Mouse (Mus musculus) left cerebral cortex, adult 2 months (tissue): Measurements from ENCODE around the gene 4931400O07Rik. TPM values are rescaled to one million over a fixed set of nuclear protein-coding genes. Genes with fewer than 3 reads are reported as not detected.

ENCODE experiments used
- DNase-seq, 2 experiments: peaks; one replicate each; pipeline ENCODE4 v3.0.0; 2021 to 2022; ENCODE audit warnings: low spot score in 2 of 2, mixed read lengths in 1 of 2; ENCODE audit errors: extremely low spot score in 1 of 2
- H3K27ac ChIP-seq: fragments of 200-600 bp; 2 replicates; pipeline ENCODE4 v1.8.1; 2022
- H3K4me3 ChIP-seq: fragments of 200-600 bp; 2 replicates; pipeline ENCODE4 v1.8.1; 2022
- CTCF ChIP-seq: fragments of 200-600 bp; IDR thresholded peaks from 2 replicates; pipeline ENCODE4 v1.8.1; 2022; ENCODE audit warnings: antibody characterized with exemption, mild to moderate bottlenecking, moderate library complexity
- intact Hi-C: fragments of 180-260 bp; cut with DNase I; formaldehyde crosslinking; loops from one replicate; pipeline ENCODE4 v1.15.1; 2025
- long read RNA-seq, 2 experiments: library from polyadenylated mRNA; stranded (forward); transcript quantifications; one replicate each; pipeline ENCODE4 v2.0.0; 2021; ENCODE audit warnings: borderline mapping rate in 2 of 2
- total RNA-seq, 2 experiments: library from RNA; stranded (reverse); gene quantifications; 2 replicates each; pipeline ENCODE4 v1.2.3; 2021

The 4931400O07Rik gene
- not detected for total RNA-seq
- long read RNA-seq, experiment 1, result 0 reads
- long read RNA-seq, experiment 2, result 0 reads

DNA sequence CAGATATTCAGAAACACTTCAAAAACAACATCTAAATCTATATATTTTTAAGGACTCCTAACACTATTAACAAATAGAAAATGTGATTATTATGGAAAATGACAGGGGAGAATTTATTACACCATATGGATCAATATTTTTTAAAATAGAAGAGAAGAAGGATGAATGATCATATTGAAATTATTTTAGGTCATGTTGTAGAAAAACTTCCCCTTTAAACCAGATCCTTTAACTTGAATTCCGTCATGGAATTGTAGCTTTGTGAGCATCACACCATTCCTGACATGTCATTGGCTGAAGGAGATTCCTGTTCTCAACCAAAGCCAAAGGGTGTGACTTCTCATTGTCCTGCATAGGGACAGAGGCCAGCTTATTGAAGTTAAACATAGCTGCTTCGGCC is at the start of gene 4931400O07Rik:
Gene 4931400O07Rik, plus strand, starts transcription at position 301 of the 400 bp plus-strand sequence.
- intact Hi-C loops, result no loop called here
- no peak within 1 kb of the TSS for H3K4me3 ChIP-seq
- TF ChIP-seq CTCF, result no peak
- no peak for DNase-seq
- H3K27ac ChIP-seq, result no peak within 1 kb of the TSS

Other genes starting within 250 kb of the 4931400O07Rik start
- not detected for gene 4933402E13Rik, start 184.5 kb upstream of the 4931400O07Rik start, total RNA-seq